Mouse (Mus musculus): ENCODE data around the gene Cdh4.

DNA sequence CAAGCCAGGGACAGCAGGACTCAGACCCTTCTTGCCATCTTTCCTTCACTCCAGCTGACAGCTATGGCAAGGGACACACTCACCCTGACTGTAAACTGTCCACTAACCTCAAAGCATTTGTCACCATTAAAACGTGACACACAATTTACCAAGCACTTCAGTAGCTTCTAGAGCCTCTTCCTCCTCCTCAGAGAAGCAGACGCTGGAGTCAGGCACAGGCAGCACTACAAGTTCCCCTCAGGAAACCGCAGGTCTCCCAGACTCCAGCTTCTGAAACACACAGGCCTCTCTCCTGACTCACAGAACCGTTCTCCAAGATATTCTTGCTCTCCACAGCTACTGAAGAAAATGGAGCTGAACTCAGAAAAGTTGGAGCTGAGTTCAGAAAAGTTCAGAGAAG is 494.9 kb downstream of the Cdh4 start:
- no peak for TF ChIP-seq CTCF (IDR thresholded peaks at IDR 0.05; ENCODE audit: low read depth)
- TF ChIP-seq EP300 (IDR thresholded peaks at IDR 0.05; ENCODE audit: low read depth), result no peak

Data from heart, postnatal 0 days (tissue).